Mouse (Mus musculus): ENCODE measurements around the gene Fam107b. TPM values are rescaled to one million over a fixed set of nuclear protein-coding genes. Genes with fewer than 3 reads are reported as not detected.
A peak's percentile ranks its signal among the peaks of the same experiment; 100 is the strongest.

Fam107b gene
- polyA plus RNA-seq, 1 experiment from 2014 or later = 39.1 TPM

- Histone ChIP-seq H3K4me1 (replicated peaks) (no peaks in the 10 kb centered on the region), H3K36me3 (no peaks in the 10 kb centered on the region), H3K4me2 (replicated peaks) (no peak overlapping the region), H3K27me3 (no peaks in the 10 kb centered on the region), H3K9ac (replicated peaks) (no peak overlapping the region), H3K4me3 (replicated peaks) (no peak overlapping the region), H3K27ac (no peak overlapping the region), H3K9me3 (no peaks in the 10 kb centered on the region)
- 83% methylated on average over 5 of the region's 5 CpGs for WGBS
- ATAC-seq = no peak
Observed at GRCm38 (mm10) chr2:3649171-3649570, 78.9 kb downstream of the Fam107b start.

- Histone ChIP-seq H3K27ac (no peak overlapping the region), H3K9me3 (no peaks in the 10 kb centered on the region), H3K4me2 (replicated peaks) (no peak overlapping the region), H3K4me3 (replicated peaks) (no peak overlapping the region), H3K27me3 (no peaks in the 10 kb centered on the region), H3K36me3 (no peaks in the 10 kb centered on the region), H3K9ac (replicated peaks) (no peak overlapping the region), H3K4me1 (replicated peaks) (peaks cover 15% of the 10 kb centered on the region; the same call in 1 of the 2 replicates)
- no peak for ATAC-seq
Observed at GRCm38 (mm10) chr2:3654606-3655005, 84.3 kb downstream of the Fam107b start.

- Histone ChIP-seq H3K27me3 (no peaks in the 10 kb centered on the region), H3K9ac (replicated peaks) (no peak overlapping the region), H3K4me3 (replicated peaks) (no peak overlapping the region), H3K27ac (no peak overlapping the region), H3K36me3 (no peaks in the 10 kb centered on the region), H3K4me2 (replicated peaks) (no peak overlapping the region), H3K4me1 (replicated peaks) (peaks cover 15% of the 10 kb centered on the region; the same call in 1 of the 2 replicates), H3K9me3 (no peaks in the 10 kb centered on the region)
- ATAC-seq = no peak
- 79% methylated on average over 3 of the region's 3 CpGs for WGBS
Observed at GRCm38 (mm10) chr2:3656091-3656490, 85.8 kb downstream of the Fam107b start.

- Histone ChIP-seq H3K4me2 (replicated peaks) (no peak overlapping the region), H3K9ac (replicated peaks) (no peak overlapping the region), H3K27me3 (no peaks in the 10 kb centered on the region), H3K9me3 (no peaks in the 10 kb centered on the region), H3K27ac (no peak overlapping the region), H3K4me3 (replicated peaks) (no peak overlapping the region), H3K4me1 (replicated peaks) (peaks cover 15% of the 10 kb centered on the region; the same call in 1 of the 2 replicates), H3K36me3 (no peaks in the 10 kb centered on the region)
- 91% methylated on average over 6 of the region's 6 CpGs for WGBS
- ATAC-seq = no peak
Observed at GRCm38 (mm10) chr2:3656834-3657233, 86.5 kb downstream of the Fam107b start.

- Histone ChIP-seq H3K9me3 (no peaks in the 10 kb centered on the region), H3K4me1 (replicated peaks) (peaks cover 15% of the 10 kb centered on the region; the same call in 1 of the 2 replicates), H3K4me3 (replicated peaks) (no peak overlapping the region), H3K27ac (no peak overlapping the region), H3K27me3 (no peaks in the 10 kb centered on the region), H3K4me2 (replicated peaks) (no peak overlapping the region), H3K36me3 (no peaks in the 10 kb centered on the region), H3K9ac (replicated peaks) (no peak overlapping the region)
- no peak for ATAC-seq
- 89% methylated on average over 5 of the region's 5 CpGs for WGBS
Observed at GRCm38 (mm10) chr2:3657376-3657775, 87.1 kb downstream of the Fam107b start.

GRCm38 (mm10) chr2:3657811-3658730, 87.8 kb downstream of the Fam107b start:
- no peaks in the 10 kb centered on the region for H3K27me3 ChIP-seq
- H3K4me2 ChIP-seq (replicated peaks) = no peak overlapping the region
- ATAC-seq = peak; percentile 56; the same call in 1 of the 2 replicates
- peaks cover 15% of the 10 kb centered on the region; the same call in 1 of the 2 replicates for H3K4me1 ChIP-seq (replicated peaks)
- H3K36me3 ChIP-seq = no peaks in the 10 kb centered on the region
- no peak overlapping the region for H3K9ac ChIP-seq (replicated peaks)
- no peaks in the 10 kb centered on the region for H3K9me3 ChIP-seq
- no peak overlapping the region for H3K27ac ChIP-seq
- WGBS = 69% methylated on average over 10 of the region's 11 CpGs
- H3K4me3 ChIP-seq (replicated peaks) = no peak overlapping the region

GRCm38 (mm10) chr2:3658900-3659299, 88.6 kb downstream of the Fam107b start:
- Histone ChIP-seq H3K9ac (replicated peaks) (no peak overlapping the region), H3K36me3 (no peaks in the 10 kb centered on the region), H3K9me3 (no peaks in the 10 kb centered on the region), H3K4me1 (replicated peaks) (peaks cover 15% of the 10 kb centered on the region; the same call in 1 of the 2 replicates), H3K4me2 (replicated peaks) (no peak overlapping the region), H3K27me3 (no peaks in the 10 kb centered on the region), H3K27ac (no peak overlapping the region), H3K4me3 (replicated peaks) (no peak overlapping the region)
- WGBS = 6% methylated on average over 4 of the region's 4 CpGs
- ATAC-seq = peak; percentile 34; the same call in 1 of the 2 replicates

- no peak overlapping the region for H3K4me2 ChIP-seq (replicated peaks)
- WGBS = 46% methylated on average over 5 of the region's 5 CpGs
- H3K27ac ChIP-seq = no peak overlapping the region
- ATAC-seq = peak; percentile 50; the same call in 1 of the 2 replicates
- H3K4me1 ChIP-seq (replicated peaks) = peaks cover 15% of the 10 kb centered on the region; the same call in 1 of the 2 replicates
- H3K4me3 ChIP-seq (replicated peaks) = no peak overlapping the region
- no peaks in the 10 kb centered on the region for H3K36me3 ChIP-seq
- H3K27me3 ChIP-seq = no peaks in the 10 kb centered on the region
- no peak overlapping the region for H3K9ac ChIP-seq (replicated peaks)
- H3K9me3 ChIP-seq = no peaks in the 10 kb centered on the region
Observed at GRCm38 (mm10) chr2:3659300-3659910, 89.1 kb downstream of the Fam107b start.

GRCm38 (mm10) chr2:3664086-3664485, 93.8 kb downstream of the Fam107b start:
- 71% methylated on average over 6 of the region's 6 CpGs for WGBS
- Histone ChIP-seq H3K27me3 (no peaks in the 10 kb centered on the region), H3K9me3 (no peaks in the 10 kb centered on the region), H3K4me1 (replicated peaks) (peaks cover 4% of the 10 kb centered on the region; the same call in 1 of the 2 replicates), H3K4me3 (replicated peaks) (no peak overlapping the region), H3K36me3 (no peaks in the 10 kb centered on the region), H3K9ac (replicated peaks) (no peak overlapping the region), H3K4me2 (replicated peaks) (no peak overlapping the region), H3K27ac (no peak overlapping the region)
- no peak for ATAC-seq

- no peak overlapping the region for H3K4me2 ChIP-seq (replicated peaks)
- H3K27ac ChIP-seq = no peak overlapping the region
- H3K4me1 ChIP-seq (replicated peaks) = no peaks in the 10 kb centered on the region
- H3K4me3 ChIP-seq (replicated peaks) = no peak overlapping the region
- no peaks in the 10 kb centered on the region for H3K27me3 ChIP-seq
- ATAC-seq = no peak
- 52% methylated on average over 3 of the region's 3 CpGs for WGBS
- no peaks in the 10 kb centered on the region for H3K9me3 ChIP-seq
- H3K9ac ChIP-seq (replicated peaks) = no peak overlapping the region
- no peaks in the 10 kb centered on the region for H3K36me3 ChIP-seq
Observed at GRCm38 (mm10) chr2:3668682-3669081, 98.4 kb downstream of the Fam107b start.

- 37% methylated on average over 2 of the region's 2 CpGs for WGBS
- H3K27me3 ChIP-seq = no peaks in the 10 kb centered on the region
- H3K9ac ChIP-seq (replicated peaks) = no peak overlapping the region
- no peaks in the 10 kb centered on the region for H3K9me3 ChIP-seq
- no peaks in the 10 kb centered on the region for H3K36me3 ChIP-seq
- no peaks in the 10 kb centered on the region for H3K4me1 ChIP-seq (replicated peaks)
- ATAC-seq = no peak
- no peak overlapping the region for H3K27ac ChIP-seq
- H3K4me2 ChIP-seq (replicated peaks) = no peak overlapping the region
- no peak overlapping the region for H3K4me3 ChIP-seq (replicated peaks)
Observed at GRCm38 (mm10) chr2:3669646-3670045, 99.4 kb downstream of the Fam107b start.

GRCm38 (mm10) chr2:3672654-3673367, 102.5 kb downstream of the Fam107b start:
- 81% methylated on average over 5 of the region's 5 CpGs for WGBS
- Histone ChIP-seq H3K4me3 (replicated peaks) (no peak overlapping the region), H3K4me1 (replicated peaks) (no peaks in the 10 kb centered on the region), H3K9ac (replicated peaks) (no peak overlapping the region), H3K27me3 (no peaks in the 10 kb centered on the region), H3K9me3 (no peaks in the 10 kb centered on the region), H3K4me2 (replicated peaks) (no peak overlapping the region), H3K36me3 (no peaks in the 10 kb centered on the region), H3K27ac (no peak overlapping the region)
- ATAC-seq = no peak

Measured in midbrain, embryonic 13.5 days (tissue).